Mouse (Mus musculus) ES-E14 (cell line): ENCODE measurements around the gene Parp6. TPM values are rescaled to one million over a fixed set of nuclear protein-coding genes. Genes with fewer than 3 reads are reported as not detected.

Source experiments
- DNase-seq: peaks from one replicate; pipeline ENCODE4 v3.0.0-alpha.2; 2013; ENCODE audit warnings: low read depth, low spot score
- H3K27ac ChIP-seq: 2 replicates; pipeline ENCODE4 v1.5.1; 2012; ENCODE audit warnings: low read depth, mild to moderate bottlenecking, low read length, moderate library complexity, mixed read lengths; ENCODE audit not compliant: poor library complexity, insufficient read depth, severe bottlenecking
- H3K36me3 ChIP-seq: 2 replicates; pipeline ENCODE4 v1.6.1; 2012; ENCODE audit warnings: mild to moderate bottlenecking, low read length, moderate library complexity, mixed read lengths; ENCODE audit not compliant: control insufficient read depth, poor library complexity, insufficient read depth, severe bottlenecking
- H3K4me1 ChIP-seq, 2 experiments: fragments of 150-350 bp in 1 of 2; sonication (generic) in 1 of 2; 2 replicates each; pipeline ENCODE4 v1.6.1; 2012; ENCODE audit warnings: low read length in 2 of 2, mild to moderate bottlenecking in 1 of 2, mixed read lengths in 1 of 2; ENCODE audit not compliant: control insufficient read depth in 2 of 2, insufficient read depth in 2 of 2, poor library complexity in 1 of 2
- H3K4me3 ChIP-seq, 2 experiments: fragments of 150-350 bp in 1 of 2; sonication (generic) in 1 of 2; 2 replicates each; pipeline ENCODE4 v1.5.1; 2012; ENCODE audit warnings: low read length in 2 of 2, low read depth in 1 of 2, mild to moderate bottlenecking in 1 of 2, mixed read lengths in 1 of 2; ENCODE audit not compliant: insufficient read depth in 1 of 2, poor library complexity in 1 of 2, severe bottlenecking in 1 of 2
- H3K9ac ChIP-seq: 2 replicates; pipeline ENCODE4 v1.6.1; 2012; ENCODE audit warnings: low read depth, mild to moderate bottlenecking, low read length, mixed read lengths; ENCODE audit not compliant: poor library complexity, insufficient read depth, severe bottlenecking
- H3K9me3 ChIP-seq: fragments of 150-350 bp; sonication (generic); 2 replicates; pipeline ENCODE4 v1.6.1; 2012; ENCODE audit warnings: low read depth, mild to moderate bottlenecking, low read length; ENCODE audit not compliant: control insufficient read depth, insufficient read depth
- CHD2 ChIP-seq: IDR thresholded peaks from 2 replicates; pipeline ENCODE4 v1.6.1; 2014; ENCODE audit warnings: mild to moderate bottlenecking, low read depth, low read length, inconsistent platforms
- HCFC1 ChIP-seq: IDR thresholded peaks from 2 replicates; pipeline ENCODE4 v1.6.1; 2012; ENCODE audit warnings: low read length, inconsistent platforms, borderline replicate concordance; ENCODE audit not compliant: insufficient read depth
- MAFK ChIP-seq: IDR thresholded peaks from 2 replicates; pipeline ENCODE4 v1.6.1; 2014; ENCODE audit warnings: mild to moderate bottlenecking, low read depth, low read length, inconsistent platforms; ENCODE audit not compliant: insufficient read depth
- ZC3H11A ChIP-seq: IDR thresholded peaks from 2 replicates; pipeline ENCODE4 v1.6.1; 2012; ENCODE audit warnings: low read depth, mild to moderate bottlenecking, inconsistent platforms, low read length, borderline replicate concordance
- ZNF384 ChIP-seq: IDR thresholded peaks from 2 replicates; pipeline ENCODE4 v1.6.1; 2012; ENCODE audit warnings: low read depth, low read length, inconsistent platforms
- in situ Hi-C, 2 experiments: fragments of 600-800 bp; cut with MboI; formaldehyde crosslinking; loops; one replicate each; pipeline ENCODE4 v1.15.1; 2025; ENCODE audit warnings: low sequenced_read_pairs in 2 of 2, inconsistent platforms in 1 of 2; ENCODE audit not compliant: unreplicated experiment in 2 of 2
- total RNA-seq: library from RNA; depleted of rRNA; stranded (reverse); fragments of 300-350 nt; gene quantifications from 2 replicates; pipeline ENCODE4 v1.2.3, GENCODE M21; 2012

Parp6 gene
- total RNA-seq, 1 experiment, result 7.9 TPM

DNA sequence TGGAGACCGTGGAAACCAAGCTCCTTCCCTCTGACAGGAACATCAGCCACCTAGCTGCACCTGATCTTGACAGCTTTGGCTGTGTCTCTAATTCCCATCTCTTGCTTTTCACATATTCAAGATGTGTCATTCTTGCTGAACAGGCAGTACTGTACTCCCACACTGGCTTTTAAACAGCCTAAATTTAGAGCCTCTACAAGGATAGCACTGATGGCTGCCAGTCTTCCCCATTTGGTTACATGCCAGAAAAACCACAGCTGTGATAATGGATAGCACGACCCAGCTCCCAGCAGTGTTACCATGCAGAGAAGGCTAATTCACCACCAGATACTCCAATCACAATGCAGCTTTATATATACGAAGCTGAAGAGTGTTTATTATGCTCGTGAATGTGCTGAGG is 50.2 kb downstream of the Parp6 start:
- in situ Hi-C loops, result no loop called here
- peaks cover 92% of the 10 kb centered on the region for H3K36me3 ChIP-seq
- no peak overlapping the region for H3K9ac ChIP-seq

DNA sequence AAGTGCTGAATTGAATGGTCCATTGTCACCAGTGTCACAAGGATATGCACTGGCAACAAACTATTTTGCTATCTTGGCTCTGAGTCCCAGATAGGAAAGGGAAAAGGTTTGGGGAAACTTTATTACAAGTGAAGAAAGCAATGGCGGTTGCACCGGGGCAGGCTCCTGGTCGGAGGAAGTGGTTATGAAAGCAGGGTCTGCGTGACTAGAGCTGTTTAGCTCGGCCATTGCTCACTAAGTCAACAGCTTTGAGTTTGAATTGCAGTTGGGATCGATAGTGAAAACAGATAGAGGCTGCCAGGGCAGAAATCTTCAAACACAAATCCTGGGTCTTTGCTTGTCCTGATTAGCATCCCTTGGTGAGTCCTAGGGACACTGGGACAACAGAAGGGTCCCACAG is 50.8 kb downstream of the Parp6 start:
- Histone ChIP-seq H3K36me3 (peaks cover 91% of the 10 kb centered on the region), H3K9ac (no peak overlapping the region), H3K27ac (no peak overlapping the region), H3K4me1 (peaks cover 0 to 9% of the 10 kb centered on the region in 2 experiments; a peak in 2 of 4 replicates), H3K9me3 (no peaks in the 10 kb centered on the region), H3K4me3 (no peak overlapping the region)
- DNase-seq, result no peak
- TF ChIP-seq ZC3H11A (no peak), CHD2 (no peak), MAFK (no peak), HCFC1 (no peak), ZNF384 (no peak)
- in situ Hi-C loops, result no loop called here

More for the DNA sequence above, 50.2 kb downstream of the Parp6 start:
- TF ChIP-seq ZNF384 (no peak), HCFC1 (no peak), MAFK (no peak), CHD2 (no peak), ZC3H11A (no peak)
- Histone ChIP-seq H3K9me3 (no peaks in the 10 kb centered on the region), H3K27ac (no peak overlapping the region), H3K4me1 (peaks cover 0 to 13% of the 10 kb centered on the region in 2 experiments; a peak in 2 of 4 replicates), H3K4me3 (no peak overlapping the region)
- DNase-seq, result no peak

DNA sequence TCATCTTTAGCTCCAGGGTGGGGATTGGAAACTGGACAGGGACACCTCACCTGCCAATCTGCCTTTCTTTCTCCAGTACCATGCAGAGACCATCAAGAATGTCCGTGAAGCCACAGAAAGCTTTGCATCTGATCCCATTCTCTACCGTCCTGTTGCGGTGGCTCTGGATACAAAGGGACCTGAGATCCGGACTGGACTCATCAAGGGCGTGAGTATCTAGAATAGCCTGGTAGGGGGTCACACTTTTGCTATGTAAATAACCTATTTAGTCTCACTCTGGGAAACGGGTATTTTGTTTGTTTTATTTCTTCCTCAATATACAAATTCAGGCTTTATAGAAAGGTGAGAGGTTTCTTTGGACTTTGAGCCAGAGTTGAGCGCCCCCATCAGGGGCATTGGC is 51.4 kb downstream of the Parp6 start:
- Histone ChIP-seq H3K4me1 (peaks cover 0 to 5% of the 10 kb centered on the region in 2 experiments; a peak in 2 of 4 replicates), H3K9me3 (no peaks in the 10 kb centered on the region), H3K27ac (no peak overlapping the region), H3K9ac (no peak overlapping the region), H3K36me3 (peaks cover 87% of the 10 kb centered on the region), H3K4me3 (no peak overlapping the region)
- DNase-seq, result no peak
- in situ Hi-C loops, result no loop called here
- TF ChIP-seq ZC3H11A (no peak), HCFC1 (no peak), ZNF384 (no peak), MAFK (no peak), CHD2 (no peak)

DNA sequence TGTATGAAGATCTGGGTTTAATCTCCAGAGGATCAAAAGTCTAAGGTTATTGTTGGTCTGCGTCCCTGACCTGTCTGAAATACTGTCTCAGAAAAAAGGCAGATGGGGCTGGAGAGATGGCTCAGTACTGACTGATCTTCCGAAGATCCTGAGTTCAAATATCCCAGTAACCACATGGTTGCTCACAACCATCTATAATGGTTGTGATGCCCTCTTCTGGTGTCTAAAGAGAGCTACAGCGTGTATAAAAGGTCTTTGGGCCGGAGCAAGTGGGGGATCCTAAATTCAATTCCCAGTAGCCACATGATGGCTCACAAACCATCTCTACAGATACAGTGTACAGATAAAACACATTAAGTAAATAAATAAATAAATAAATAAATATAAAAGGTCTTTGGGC is 52.1 kb downstream of the Parp6 start:
- DNase-seq, result no peak
- H3K27ac ChIP-seq, result no peak overlapping the region
- no peaks in the 10 kb centered on the region for H3K9me3 ChIP-seq
- in situ Hi-C loops, result no loop called here
- peaks cover 0 to 4% of the 10 kb centered on the region in 2 experiments; a peak in 1 of 4 replicates for H3K4me1 ChIP-seq
- no peak overlapping the region for H3K4me3 ChIP-seq
- TF ChIP-seq CHD2, result no peak
- no peak for TF ChIP-seq HCFC1
- no peak for TF ChIP-seq ZNF384
- no peak for TF ChIP-seq MAFK
- TF ChIP-seq ZC3H11A, result no peak
- peaks cover 86% of the 10 kb centered on the region for H3K36me3 ChIP-seq
- no peak overlapping the region for H3K9ac ChIP-seq
